11 mouse cellular contexts compared by ENCODE assay signal in the genomic region with DNA sequence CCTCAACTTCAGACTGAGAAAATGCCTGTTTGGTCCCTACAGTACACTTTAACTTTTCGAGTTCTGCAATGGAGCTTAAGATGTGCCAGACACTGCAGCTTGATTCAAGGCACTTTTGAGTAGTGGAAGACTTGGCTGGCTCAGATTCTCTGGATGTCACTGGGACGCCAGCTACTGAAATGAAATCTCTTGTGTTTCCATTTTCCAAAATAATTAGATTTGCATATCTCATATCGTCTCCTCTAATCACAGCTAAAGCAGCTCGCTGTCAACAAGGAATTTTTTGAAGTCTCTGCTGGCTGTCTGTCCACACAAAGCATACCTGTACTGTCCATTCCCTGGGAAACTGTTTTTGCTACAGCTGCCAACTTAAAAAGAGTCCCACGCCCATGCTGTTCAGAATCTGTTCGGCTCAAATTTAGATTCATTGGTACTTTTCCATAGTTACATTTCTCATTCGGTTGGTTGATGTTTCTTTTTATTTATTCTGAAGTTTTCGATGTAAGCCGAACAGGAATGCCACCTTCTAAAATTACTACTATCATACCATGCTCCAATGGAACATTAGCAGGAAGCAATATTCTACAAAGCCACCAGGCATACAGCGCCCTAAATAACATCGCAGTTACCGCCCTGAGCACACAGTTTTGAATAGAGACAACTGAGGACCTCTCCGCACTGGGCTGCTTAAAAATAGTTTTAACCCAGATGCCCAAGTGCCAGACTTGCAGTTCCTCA. TPM values are rescaled to one million over a fixed set of nuclear protein-coding genes. Genes with fewer than 3 reads are reported as not detected.
DNase-seq lines count a peak whose midpoint lies in the region; ATAC-seq and TF ChIP-seq lines count a peak whose summit lies in the region.
"Had no signal": no experiment of that assay in that cellular context is flagged by ENCODE, and none has a peak within 500 bp of the region (broad histone marks: within the 10 kb centered on the region; RNA-seq: fewer than 3 reads in every experiment).

No protein-coding gene starts in this region.

- no peak overlapping the region for H3K4me2 ChIP-seq in heart, postnatal 0 days (ENCODE audit: low read depth, low read length)
- H3K4me2 ChIP-seq in lung, embryonic 16.5 days (ENCODE audit: low read depth, low read length): no peak overlapping the region
- H3K4me2 ChIP-seq in stomach, embryonic 15.5 days: no peak overlapping the region
- H3K4me2 ChIP-seq in midbrain, embryonic 14.5 days (ENCODE audit: low read length): no peak overlapping the region
- H3K4me2 ChIP-seq: liver, embryonic 15.5 days; midbrain, embryonic 12.5 days had no signal

- 56% methylated on average over 13 of the region's 13 CpGs for WGBS in heart, postnatal 0 days
- 80% methylated on average over 13 of the region's 13 CpGs for whole genome bisulfite sequencing in heart, embryonic 10.5 days
- WGBS in lung, embryonic 16.5 days: 73% methylated on average over 13 of the region's 13 CpGs
- WGBS in stomach, embryonic 15.5 days: 62% methylated on average over 13 of the region's 13 CpGs
- WGBS in midbrain, embryonic 14.5 days: 73% methylated on average over 13 of the region's 13 CpGs

- no peak for TF ChIP-seq CTCF in heart, postnatal 0 days (IDR thresholded peaks at IDR 0.05; ENCODE audit: low read depth)

- no peak overlapping the region for H3K9ac ChIP-seq in heart, postnatal 0 days (replicated peaks; ENCODE audit: low read depth, low read length)
- no peak overlapping the region for H3K9ac ChIP-seq in lung, embryonic 16.5 days (ENCODE audit: low read length)
- H3K9ac ChIP-seq in stomach, embryonic 15.5 days: no peak overlapping the region
- no peak overlapping the region for H3K9ac ChIP-seq in midbrain, embryonic 14.5 days (replicated peaks; ENCODE audit: low read length)
- H3K9ac ChIP-seq: liver, embryonic 15.5 days; midbrain, embryonic 12.5 days had no signal

- ATAC-seq in heart, postnatal 0 days (ENCODE audit: insufficient read depth, low read depth): no peak
- ATAC-seq in lung, embryonic 16.5 days (ENCODE audit: low read depth): peak; percentile 68
- no peak for ATAC-seq in stomach, embryonic 15.5 days (ENCODE audit: insufficient read depth, low FRiP score, low read depth)
- ATAC-seq in midbrain, embryonic 14.5 days (ENCODE audit: low FRiP score, low TSS enrichment): no peak
- ATAC-seq: CD4-positive, CD25-positive, alpha-beta regulatory T cell, adult 4 months had no signal

- no peaks in the 10 kb centered on the region for H3K27me3 ChIP-seq in heart, postnatal 0 days (ENCODE audit: control insufficient read depth, insufficient read depth, low read length)
- H3K27me3 ChIP-seq in heart, embryonic 10.5 days (ENCODE audit: insufficient read depth, poor library complexity, severe bottlenecking): peaks cover 9% of the 10 kb centered on the region; the same call in 1 of the 2 replicates
- H3K27me3 ChIP-seq in lung, embryonic 16.5 days (ENCODE audit: control insufficient read depth, insufficient read depth, low read depth, low read length): no peaks in the 10 kb centered on the region
- H3K27me3 ChIP-seq in stomach, embryonic 15.5 days (replicated peaks): no peaks in the 10 kb centered on the region
- H3K27me3 ChIP-seq in midbrain, embryonic 14.5 days (ENCODE audit: control insufficient read depth, insufficient read depth, low read length): no peaks in the 10 kb centered on the region
- H3K27me3 ChIP-seq: liver, embryonic 15.5 days; midbrain, embryonic 12.5 days had no signal

- H3K36me3 ChIP-seq in heart, postnatal 0 days (replicated peaks; ENCODE audit: control insufficient read depth, insufficient read depth, low read length): no peaks in the 10 kb centered on the region
- no peaks in the 10 kb centered on the region for H3K36me3 ChIP-seq in heart, embryonic 10.5 days
- H3K36me3 ChIP-seq in lung, embryonic 16.5 days (ENCODE audit: control insufficient read depth, insufficient read depth, low read length): no peaks in the 10 kb centered on the region
- no peaks in the 10 kb centered on the region for H3K36me3 ChIP-seq in stomach, embryonic 15.5 days
- H3K36me3 ChIP-seq in midbrain, embryonic 14.5 days (ENCODE audit: control insufficient read depth, insufficient read depth, low read length): no peaks in the 10 kb centered on the region
- H3K36me3 ChIP-seq: liver, embryonic 15.5 days; midbrain, embryonic 12.5 days had no signal

- no peak overlapping the region for H3K4me3 ChIP-seq in heart, postnatal 0 days (ENCODE audit: low read depth, low read length)
- no peak overlapping the region for H3K4me3 ChIP-seq in heart, embryonic 10.5 days
- no peak overlapping the region for H3K4me3 ChIP-seq in lung, embryonic 16.5 days (ENCODE audit: low read length)
- no peak overlapping the region for H3K4me3 ChIP-seq in stomach, embryonic 15.5 days (replicated peaks)
- H3K4me3 ChIP-seq in midbrain, embryonic 14.5 days (replicated peaks; ENCODE audit: low read depth, low read length): no peak overlapping the region
- H3K4me3 ChIP-seq: liver, embryonic 15.5 days; midbrain, embryonic 12.5 days had no signal

- DNase-seq in heart, postnatal 0 days (ENCODE audit: low spot score): no peak
- DNase-seq in heart, embryonic 10.5 days (ENCODE audit: low spot score): no peak
- no peak for DNase-seq in lung, postnatal 36 days
- DNase-seq in layer of hippocampus, adult 9-10 months (ENCODE audit: low spot score): peak; percentile 12
- DNase-seq in midbrain, embryonic 14.5 days: no peak
- DNase-seq in urinary bladder, postnatal 25 days (ENCODE audit: low spot score): no peak

- no peaks in the 10 kb centered on the region for H3K9me3 ChIP-seq in heart, postnatal 0 days (replicated peaks; ENCODE audit: control insufficient read depth, low read length)
- H3K9me3 ChIP-seq in heart, embryonic 10.5 days: no peaks in the 10 kb centered on the region
- peaks cover 2% of the 10 kb centered on the region; the same call in 1 of the 2 replicates for H3K9me3 ChIP-seq in lung, embryonic 16.5 days (ENCODE audit: control insufficient read depth, low read length)
- H3K9me3 ChIP-seq in stomach, embryonic 15.5 days: no peaks in the 10 kb centered on the region
- H3K9me3 ChIP-seq in midbrain, embryonic 14.5 days (ENCODE audit: control insufficient read depth, low read length): no peaks in the 10 kb centered on the region
- H3K9me3 ChIP-seq: liver, embryonic 15.5 days; midbrain, embryonic 12.5 days had no signal

- H3K27ac ChIP-seq in heart, postnatal 0 days (ENCODE audit: low read depth): peak overlapping the region; percentile 20; the same call in 1 of the 2 replicates
- no peak overlapping the region for H3K27ac ChIP-seq in heart, embryonic 10.5 days
- peak overlapping the region; percentile 63 for H3K27ac ChIP-seq in lung, embryonic 16.5 days (ENCODE audit: low read length)
- H3K27ac ChIP-seq in stomach, embryonic 15.5 days: peak overlapping the region; percentile 57
- no peak overlapping the region for H3K27ac ChIP-seq in midbrain, embryonic 14.5 days (replicated peaks; ENCODE audit: low read depth, low read length)
- H3K27ac ChIP-seq: midbrain, embryonic 12.5 days had no signal

- H3K4me1 ChIP-seq in heart, postnatal 0 days (ENCODE audit: control insufficient read depth, insufficient read depth): peaks cover 2% of the 10 kb centered on the region; the same call in 1 of the 2 replicates
- peaks cover 16% of the 10 kb centered on the region; the same call in 1 of the 2 replicates for H3K4me1 ChIP-seq in heart, embryonic 10.5 days
- H3K4me1 ChIP-seq in lung, embryonic 16.5 days (replicated peaks; ENCODE audit: control insufficient read depth, insufficient read depth, low read length): peaks cover 17% of the 10 kb centered on the region
- H3K4me1 ChIP-seq in stomach, embryonic 15.5 days: 0 out of 2 replicates have a peak, but pooled peaks cover 5% of the 10 kb centered on the region
- H3K4me1 ChIP-seq in midbrain, embryonic 14.5 days (ENCODE audit: control insufficient read depth, insufficient read depth, low read length): no peaks in the 10 kb centered on the region

- no peak for TF ChIP-seq EP300 in heart, postnatal 0 days (IDR thresholded peaks at IDR 0.05; ENCODE audit: low read depth)

RNA-seq across cellular contexts. Expression of gene Sox5, which starts 28.4 kb away (rescaled TPM):
- total RNA-seq in heart, postnatal 0 days (2014; rRNA removed; ENCODE audit: low replicate concordance): 1.6 and 2.1 TPM in 2 replicates
- 3.2 and 3.7 TPM in 2 replicates for polyA plus RNA-seq in heart, postnatal 0 days (2015; fragmentation: Nextera tagmentation; extraction: Ambion mirVana)
- polyA plus RNA-seq in heart, embryonic 10.5 days (2016; fragmentation: Nextera tagmentation; extraction: Ambion mirVana): 13.6 and 17.1 TPM in 2 replicates
- 22.9 and 23.6 TPM in 2 replicates for polyA plus RNA-seq in lung, embryonic 16.5 days (2015; fragmentation: Nextera tagmentation; extraction: Ambion mirVana)
- polyA plus RNA-seq in stomach, embryonic 15.5 days (2015; fragmentation: Nextera tagmentation; extraction: Ambion mirVana): 22.4 and 25.5 TPM in 2 replicates
- 24.5 and 29.7 TPM in 2 replicates for polyA plus RNA-seq in midbrain, embryonic 14.5 days (2014; fragmentation: Nextera tagmentation; extraction: Ambion mirVana)

Comparison
In these comparisons a context has a peak if more than half of its experiments do, and no peak if none do; other contexts are left out.
1. H3K27ac ChIP-seq: peak in heart, postnatal 0 days (single experiment), lung, embryonic 16.5 days (single experiment) and stomach, embryonic 15.5 days (single experiment); none in heart, embryonic 10.5 days (single experiment) and midbrain, embryonic 14.5 days (single experiment).